Mouse (Mus musculus): ENCODE results near the gene Gm7361. TPM values are rescaled to one million over a fixed set of nuclear protein-coding genes. Genes with fewer than 3 reads are reported as not detected.

Gene Gm7361
- not detected for polyA plus RNA-seq (2014; fragmentation: Illumina TruSeq; extraction: RNeasy Lipid Tissue Mini Kit (QIAGEN cat#74804); ENCODE audit: low read depth, low replicate concordance)

DNA sequence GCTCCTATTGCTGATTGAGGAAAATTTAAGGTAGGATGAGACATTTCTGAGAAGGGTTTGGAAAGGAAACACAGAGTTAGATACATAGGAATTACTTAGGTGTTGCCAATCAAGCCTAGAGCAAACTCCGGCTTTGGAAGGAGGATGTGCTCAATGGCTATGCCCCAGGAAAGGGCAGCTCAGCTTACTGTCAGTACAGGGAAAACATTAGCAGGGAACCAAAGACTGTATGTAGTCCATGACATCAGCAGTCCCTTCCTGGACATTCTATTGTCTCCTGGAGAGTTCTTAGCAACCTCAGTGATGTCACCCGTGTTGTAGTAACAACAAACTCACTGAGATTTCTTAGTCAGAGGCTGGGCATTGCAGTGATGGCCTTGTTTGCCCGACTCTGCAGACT lies at the start of gene Gm7361:
Gene Gm7361, plus strand, starts transcription at position 301 of the 400 bp plus-strand sequence.

Other genes with a start within 250 kb of the Gm7361 start
- not detected for gene Gm5862, start 234.8 kb upstream of the Gm7361 start, polyA plus RNA-seq (2014; fragmentation: Illumina TruSeq; extraction: RNeasy Lipid Tissue Mini Kit (QIAGEN cat#74804); ENCODE audit: low read depth, low replicate concordance)
- not detected for gene Speer4a, start 218.1 kb upstream of the Gm7361 start, polyA plus RNA-seq (2014; fragmentation: Illumina TruSeq; extraction: RNeasy Lipid Tissue Mini Kit (QIAGEN cat#74804); ENCODE audit: low read depth, low replicate concordance)
- gene Gm7347, start 199.1 kb upstream of the Gm7361 start, polyA plus RNA-seq (2014; fragmentation: Illumina TruSeq; extraction: RNeasy Lipid Tissue Mini Kit (QIAGEN cat#74804); ENCODE audit: low read depth, low replicate concordance) = not detected
- gene Gm10471, start 168.4 kb upstream of the Gm7361 start, polyA plus RNA-seq (2014; fragmentation: Illumina TruSeq; extraction: RNeasy Lipid Tissue Mini Kit (QIAGEN cat#74804); ENCODE audit: low read depth, low replicate concordance) = not detected
- not detected for gene 5031410I06Rik, start 152.3 kb upstream of the Gm7361 start, polyA plus RNA-seq (2014; fragmentation: Illumina TruSeq; extraction: RNeasy Lipid Tissue Mini Kit (QIAGEN cat#74804); ENCODE audit: low read depth, low replicate concordance)
- not detected for gene Gm10220, start 136.3 kb upstream of the Gm7361 start, polyA plus RNA-seq (2014; fragmentation: Illumina TruSeq; extraction: RNeasy Lipid Tissue Mini Kit (QIAGEN cat#74804); ENCODE audit: low read depth, low replicate concordance)